Mouse (Mus musculus): Measurements from ENCODE around the gene P2rx5. TPM values are rescaled to one million over a fixed set of nuclear protein-coding genes. Genes with fewer than 3 reads are reported as not detected.

Gene P2rx5
- polyA plus RNA-seq, 1 experiment, result 4.2 TPM

- TF ChIP-seq CTCF (IDR thresholded peaks at IDR 0.05; ENCODE audit: borderline replicate concordance, insufficient read depth, low read length), result no peak
- no peak for TF ChIP-seq POLR2A (IDR thresholded peaks at IDR 0.05; ENCODE audit: low read depth, low read length)
- Histone ChIP-seq H3K4me1 (ENCODE audit: control insufficient read depth, insufficient read depth, low read length) (no peaks in the 10 kb centered on the region), H3K4me3 (ENCODE audit: insufficient read depth, low read length) (no peak overlapping the region), H3K27ac (ENCODE audit: insufficient read depth, low read length) (no peak overlapping the region)
These were observed 15.9 kb upstream of the P2rx5 start for GRCm38 (mm10) chr11:73144261-73144681.

GRCm38 (mm10) chr11:73146026-73146974 is 13.9 kb upstream of the P2rx5 start:
- TF ChIP-seq CTCF (IDR thresholded peaks at IDR 0.05; ENCODE audit: borderline replicate concordance, insufficient read depth, low read length) (no peak), POLR2A (IDR thresholded peaks at IDR 0.05; ENCODE audit: low read depth, low read length) (no peak)
- Histone ChIP-seq H3K27ac (ENCODE audit: insufficient read depth, low read length) (no peak overlapping the region), H3K4me1 (ENCODE audit: control insufficient read depth, insufficient read depth, low read length) (no peaks in the 10 kb centered on the region), H3K4me3 (ENCODE audit: insufficient read depth, low read length) (no peak overlapping the region)

- H3K27ac ChIP-seq (ENCODE audit: insufficient read depth, low read length), result no peak overlapping the region
- TF ChIP-seq POLR2A (IDR thresholded peaks at IDR 0.05; ENCODE audit: low read depth, low read length) (no peak), CTCF (IDR thresholded peaks at IDR 0.05; ENCODE audit: borderline replicate concordance, insufficient read depth, low read length) (no peak)
These were observed 13.3 kb upstream of the P2rx5 start for GRCm38 (mm10) chr11:73146975-73147365.

GRCm38 (mm10) chr11:73148209-73148608 is 12.0 kb upstream of the P2rx5 start:
- H3K4me1 ChIP-seq (ENCODE audit: control insufficient read depth, insufficient read depth, low read length), result no peaks in the 10 kb centered on the region
- H3K27ac ChIP-seq (ENCODE audit: insufficient read depth, low read length), result no peak overlapping the region
- TF ChIP-seq CTCF (IDR thresholded peaks at IDR 0.05; ENCODE audit: borderline replicate concordance, insufficient read depth, low read length) (no peak), POLR2A (IDR thresholded peaks at IDR 0.05; ENCODE audit: low read depth, low read length) (no peak)
- H3K4me3 ChIP-seq (ENCODE audit: insufficient read depth, low read length), result no peak overlapping the region

More at GRCm38 (mm10) chr11:73146975-73147365, 13.3 kb upstream of the P2rx5 start:
- no peak overlapping the region for H3K4me3 ChIP-seq (ENCODE audit: insufficient read depth, low read length)
- H3K4me1 ChIP-seq (ENCODE audit: control insufficient read depth, insufficient read depth, low read length), result no peaks in the 10 kb centered on the region

- Histone ChIP-seq H3K4me1 (ENCODE audit: control insufficient read depth, insufficient read depth, low read length) (no peaks in the 10 kb centered on the region; the same call in 1 of the 2 replicates), H3K4me3 (ENCODE audit: insufficient read depth, low read length) (no peak overlapping the region), H3K27ac (ENCODE audit: insufficient read depth, low read length) (no peak overlapping the region)
- TF ChIP-seq POLR2A (IDR thresholded peaks at IDR 0.05; ENCODE audit: low read depth, low read length), result no peak
- TF ChIP-seq CTCF (IDR thresholded peaks at IDR 0.05; ENCODE audit: borderline replicate concordance, insufficient read depth, low read length), result no peak
These were observed 5.2 kb upstream of the P2rx5 start for GRCm38 (mm10) chr11:73155071-73155470.

- H3K4me1 ChIP-seq (ENCODE audit: control insufficient read depth, insufficient read depth, low read length), result peaks cover 8% of the 10 kb centered on the region
- peak overlapping the region; percentile 18; the same call in 1 of the 2 replicates for H3K27ac ChIP-seq (ENCODE audit: insufficient read depth, low read length)
- H3K4me3 ChIP-seq (ENCODE audit: insufficient read depth, low read length), result peak overlapping the region; percentile 38
- TF ChIP-seq POLR2A (IDR thresholded peaks at IDR 0.05; ENCODE audit: low read depth, low read length) (no peak), CTCF (IDR thresholded peaks at IDR 0.05; ENCODE audit: borderline replicate concordance, insufficient read depth, low read length) (0 out of 2 replicates have a peak, but pooled peaks have one; percentile 4)
These were observed 585 bp downstream of the P2rx5 start for GRCm38 (mm10) chr11:73160811-73161200.

- no peak for TF ChIP-seq POLR2A (IDR thresholded peaks at IDR 0.05; ENCODE audit: low read depth, low read length)
- TF ChIP-seq CTCF (IDR thresholded peaks at IDR 0.05; ENCODE audit: borderline replicate concordance, insufficient read depth, low read length), result no peak
- Histone ChIP-seq H3K27ac (ENCODE audit: insufficient read depth, low read length) (peak overlapping the region; percentile 18; the same call in 1 of the 2 replicates), H3K4me1 (ENCODE audit: control insufficient read depth, insufficient read depth, low read length) (peaks cover 8% of the 10 kb centered on the region), H3K4me3 (ENCODE audit: insufficient read depth, low read length) (no peak overlapping the region; the same call in 1 of the 2 replicates)
These were observed 1.4 kb downstream of the P2rx5 start for GRCm38 (mm10) chr11:73161616-73162015.

GRCm38 (mm10) chr11:73162284-73162683 is 2.1 kb downstream of the P2rx5 start:
- TF ChIP-seq POLR2A (IDR thresholded peaks at IDR 0.05; ENCODE audit: low read depth, low read length), result no peak
- TF ChIP-seq CTCF (IDR thresholded peaks at IDR 0.05; ENCODE audit: borderline replicate concordance, insufficient read depth, low read length), result no peak
- Histone ChIP-seq H3K27ac (ENCODE audit: insufficient read depth, low read length) (no peak overlapping the region), H3K4me3 (ENCODE audit: insufficient read depth, low read length) (no peak overlapping the region), H3K4me1 (ENCODE audit: control insufficient read depth, insufficient read depth, low read length) (peaks cover 8% of the 10 kb centered on the region)

- Histone ChIP-seq H3K4me1 (ENCODE audit: control insufficient read depth, insufficient read depth, low read length) (peaks cover 3% of the 10 kb centered on the region; the same call in 1 of the 2 replicates), H3K27ac (ENCODE audit: insufficient read depth, low read length) (no peak overlapping the region), H3K4me3 (ENCODE audit: insufficient read depth, low read length) (no peak overlapping the region)
- TF ChIP-seq POLR2A (IDR thresholded peaks at IDR 0.05; ENCODE audit: low read depth, low read length), result no peak
- TF ChIP-seq CTCF (IDR thresholded peaks at IDR 0.05; ENCODE audit: borderline replicate concordance, insufficient read depth, low read length), result no peak
These were observed 7.8 kb downstream of the P2rx5 start for GRCm38 (mm10) chr11:73168071-73168470.

GRCm38 (mm10) chr11:73168576-73168975 is 8.4 kb downstream of the P2rx5 start:
- Histone ChIP-seq H3K4me3 (ENCODE audit: insufficient read depth, low read length) (no peak overlapping the region), H3K27ac (ENCODE audit: insufficient read depth, low read length) (no peak overlapping the region), H3K4me1 (ENCODE audit: control insufficient read depth, insufficient read depth, low read length) (peaks cover 3% of the 10 kb centered on the region; the same call in 1 of the 2 replicates)
- TF ChIP-seq CTCF (IDR thresholded peaks at IDR 0.05; ENCODE audit: borderline replicate concordance, insufficient read depth, low read length), result no peak
- TF ChIP-seq POLR2A (IDR thresholded peaks at IDR 0.05; ENCODE audit: low read depth, low read length), result no peak

Measured in embryonic fibroblast, embryonic 13.5 days (primary cell).